Mouse (Mus musculus) cerebellum, postnatal 14 days (tissue): ENCODE results near the gene Ckmt1.
"Not testable (repeated sequence)": the region's sequence is repeated elsewhere in the genome, so short reads cannot be mapped to it uniquely, and the experiment has no call there.

Experiments
- DNase-seq, 2 experiments: peaks; one replicate each; pipeline ENCODE4 v3.0.0; 2021; ENCODE audit warnings: mixed read lengths in 2 of 2

Gene Ckmt1

DNA sequence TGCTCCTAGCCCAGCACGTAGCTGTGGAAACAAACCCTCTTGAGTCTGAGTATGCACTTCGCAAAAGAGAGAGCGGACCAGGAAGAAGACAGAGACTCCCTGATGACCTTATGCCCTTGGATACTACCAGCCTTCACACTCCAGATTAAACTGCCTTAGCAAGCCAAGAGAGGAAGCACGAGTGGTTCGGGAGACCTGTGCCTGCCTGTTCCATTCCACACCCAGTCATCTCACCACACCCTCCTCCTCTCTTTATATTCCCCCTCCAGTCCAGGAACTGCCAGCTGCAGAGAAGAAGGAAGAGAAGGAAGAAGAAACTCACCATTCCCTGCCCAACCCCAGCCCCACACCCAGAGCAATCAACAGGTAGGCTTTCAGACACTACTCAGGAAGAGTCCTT, at the start of gene Ckmt1:
Gene Ckmt1, plus strand, starts transcription at position 221 of the 400 bp plus-strand sequence.
- no peak for DNase-seq

DNA sequence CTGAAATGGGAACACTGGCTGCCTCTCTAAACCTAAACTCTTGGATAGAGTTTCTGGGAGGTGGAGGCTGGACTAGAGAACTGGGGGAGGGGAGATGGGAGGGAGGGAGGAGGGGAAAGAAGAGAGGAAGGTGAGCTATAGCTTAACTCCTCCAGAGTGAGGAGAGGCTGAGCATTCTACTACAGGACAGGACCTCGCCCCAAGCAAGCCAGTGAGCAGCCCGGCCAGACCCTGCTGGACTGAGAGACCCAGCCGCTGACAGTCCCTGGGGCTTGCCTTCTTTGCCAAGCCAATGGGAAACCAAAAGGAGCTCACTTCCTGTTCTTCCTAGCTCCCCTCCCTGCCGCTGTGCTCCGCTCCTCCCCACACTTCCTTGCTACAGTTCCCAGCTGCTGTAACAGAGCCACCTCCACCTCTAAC, 48.5 kb upstream of the Ckmt1 start:
- DNase-seq, result no peak

- no peak for DNase-seq
These were observed 41.2 kb upstream of the Ckmt1 start for GRCm38 (mm10) chr2:121316278-121316677.

GRCm38 (mm10) chr2:121323041-121323440, 34.5 kb upstream of the Ckmt1 start:
- DNase-seq, result peak; percentile 75 to 83

GRCm38 (mm10) chr2:121323693-121324470, 33.6 kb upstream of the Ckmt1 start:
- DNase-seq, result peak; percentile 89

DNA sequence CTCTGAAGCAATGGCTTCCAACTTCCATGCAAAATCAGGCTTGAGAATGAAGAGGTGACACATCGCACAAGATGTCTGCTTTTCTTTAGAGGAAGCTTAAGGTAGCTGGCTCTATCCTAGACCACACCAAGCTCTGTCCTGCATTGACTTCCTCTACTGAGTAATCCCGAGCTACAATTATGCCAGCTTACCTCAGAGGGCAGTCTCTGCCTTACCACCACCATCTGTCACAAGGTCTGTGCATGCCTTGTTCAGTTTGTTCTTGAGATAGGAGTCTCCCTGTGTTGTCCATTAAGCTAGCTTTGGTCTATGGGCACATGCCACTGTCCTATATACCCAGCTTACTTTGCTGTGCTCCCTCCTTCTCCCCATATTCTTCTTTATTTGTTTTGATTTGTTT, 28.0 kb upstream of the Ckmt1 start:
- peak; percentile 42 to 62 for DNase-seq

DNA sequence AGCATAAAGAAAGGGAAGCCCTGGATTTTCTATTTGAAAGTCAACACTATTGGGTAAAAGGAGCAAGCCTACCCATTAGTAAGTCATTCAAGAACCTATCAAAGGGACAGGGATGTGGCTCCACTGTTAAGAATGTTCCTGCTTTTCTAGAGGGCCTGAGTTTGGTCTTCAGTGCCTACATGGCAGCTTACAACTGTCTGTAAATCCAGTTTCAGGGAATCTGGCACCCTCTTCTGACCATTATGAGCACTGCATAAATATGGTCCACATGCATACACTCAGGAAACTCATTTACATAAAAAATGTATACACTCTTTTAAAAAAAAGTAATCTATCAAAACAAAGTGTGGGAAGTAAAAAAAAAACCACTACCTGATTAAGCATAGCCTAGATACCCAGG, 18.5 kb upstream of the Ckmt1 start:
- DNase-seq, result no peak

DNA sequence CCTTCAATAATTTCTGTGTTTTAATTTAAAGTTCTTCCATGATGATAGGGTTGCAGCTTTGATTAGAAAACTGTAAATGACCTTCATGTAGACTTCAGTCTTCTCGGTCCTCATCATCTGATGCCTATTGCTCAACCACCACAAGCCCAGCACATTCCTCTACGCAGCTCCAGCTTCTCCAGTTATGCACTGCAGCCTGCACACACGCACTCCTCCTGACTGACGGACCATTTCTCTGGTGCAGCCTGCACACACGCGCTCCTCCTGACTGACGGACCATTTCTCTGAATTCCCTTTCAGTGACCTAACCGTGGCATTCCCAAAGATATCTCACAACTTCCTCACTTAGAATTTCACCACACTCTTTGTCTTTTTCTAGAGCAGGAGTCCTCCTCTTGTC, 4.4 kb upstream of the Ckmt1 start:
- DNase-seq, result no peak

DNA sequence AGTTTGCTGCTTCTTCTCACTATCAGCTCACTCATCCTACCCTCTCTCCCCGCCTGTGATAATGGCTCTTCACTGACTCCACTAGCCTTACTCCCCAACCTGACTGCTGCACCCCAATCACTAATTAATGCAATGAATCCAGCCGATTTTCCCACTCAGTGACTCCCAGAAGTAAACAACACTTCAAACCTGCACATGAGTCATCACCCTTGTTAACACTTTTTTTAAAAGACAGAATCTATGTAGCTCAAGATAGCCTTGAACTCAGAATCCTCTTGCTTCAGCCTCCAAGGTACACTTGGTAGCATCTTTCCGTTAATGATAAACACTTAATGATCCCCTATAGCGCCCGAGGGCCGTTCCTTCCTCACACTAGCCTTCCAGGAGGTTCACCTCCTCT, 3.1 kb upstream of the Ckmt1 start:
- no peak for DNase-seq

- peak; percentile 99 for DNase-seq
These were observed 2.5 kb upstream of the Ckmt1 start, which contains the start of gene Ppip5k1 for GRCm38 (mm10) chr2:121354820-121355592. Gene Ppip5k1 (minus strand): TSS chr2:121355396.

- DNase-seq, result no peak
These were observed 447 bp downstream of the Ckmt1 start for GRCm38 (mm10) chr2:121357961-121358360.

DNA sequence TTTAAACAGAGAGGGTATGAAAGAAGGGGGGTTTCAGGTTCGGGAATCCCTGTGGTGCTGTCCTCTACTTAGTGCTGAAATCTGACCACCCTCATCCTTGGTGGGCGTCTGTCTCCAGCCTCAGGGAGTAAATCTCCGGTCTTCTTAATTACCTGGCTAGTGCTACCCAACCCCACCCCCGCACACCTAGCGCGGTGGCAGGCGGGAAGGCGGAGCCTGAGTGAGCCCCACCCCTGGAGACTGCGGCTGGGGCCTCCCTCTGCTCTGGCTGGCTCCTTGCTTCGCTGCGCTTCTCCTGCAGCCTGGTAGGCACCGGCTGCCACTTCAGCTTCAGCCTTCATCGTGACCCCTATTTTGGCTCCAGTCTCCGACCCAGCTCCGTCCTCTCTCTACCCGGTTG, 867 bp downstream of the Ckmt1 start:
- DNase-seq, result peak; percentile 93 to 95

DNA sequence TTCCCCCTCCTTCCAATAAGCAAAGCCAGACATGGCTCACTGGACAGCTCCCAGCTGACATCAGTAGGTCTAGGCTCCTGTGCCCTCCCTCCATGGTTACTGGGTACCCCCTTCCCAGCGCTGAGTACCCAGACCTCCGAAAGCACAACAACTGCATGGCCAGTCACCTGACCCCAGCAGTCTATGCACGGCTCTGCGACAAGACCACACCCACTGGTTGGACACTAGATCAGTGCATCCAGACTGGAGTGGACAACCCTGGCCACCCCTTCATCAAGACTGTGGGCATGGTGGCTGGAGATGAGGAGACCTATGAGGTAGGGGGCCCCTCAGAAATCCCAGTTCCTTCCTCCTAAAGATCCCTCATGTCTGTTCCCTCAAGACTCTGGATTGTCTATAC, 1.9 kb downstream of the Ckmt1 start:
- peak; percentile 32 to 33 for DNase-seq

DNA sequence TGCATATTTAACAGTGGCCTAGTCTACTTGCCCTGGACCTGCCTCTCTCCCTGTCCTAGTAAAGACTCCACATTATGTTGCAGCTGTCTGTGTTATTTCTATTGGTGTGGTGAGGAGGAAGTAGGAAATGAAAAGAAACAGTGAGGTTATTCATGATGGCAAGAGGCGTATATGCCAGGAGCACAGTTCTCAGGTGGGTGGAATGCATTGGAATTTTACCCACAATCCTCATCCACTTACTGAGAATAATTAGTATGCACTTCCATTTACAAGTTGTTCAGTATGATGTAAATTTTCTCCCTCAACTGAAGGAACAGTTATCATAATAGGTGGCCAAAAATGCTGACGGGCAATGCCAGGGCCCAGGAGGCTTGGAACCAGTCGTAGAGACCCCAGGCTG, 6.1 kb downstream of the Ckmt1 start:
- DNase-seq, result no peak

DNA sequence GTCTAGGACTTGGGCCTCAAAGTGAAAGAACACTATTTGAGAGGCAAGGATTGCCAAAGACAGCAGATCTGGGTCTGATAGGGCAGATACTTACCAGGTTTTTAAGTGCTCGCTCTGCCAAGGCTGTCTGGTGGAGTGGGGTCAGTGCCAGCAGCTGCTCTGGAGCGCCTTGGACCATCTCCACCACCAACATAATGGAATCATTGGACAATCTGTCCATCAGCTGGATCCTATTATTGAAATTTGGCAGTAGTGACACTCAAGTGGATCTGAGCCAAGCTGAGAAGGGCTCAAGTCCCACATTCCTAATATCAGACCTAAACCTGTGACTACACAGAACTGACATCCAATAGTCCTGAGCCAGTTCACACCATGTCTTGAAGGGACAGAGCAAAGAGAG, 11.3 kb downstream of the Ckmt1 start:
- peak; percentile 75 to 85 for DNase-seq

DNA sequence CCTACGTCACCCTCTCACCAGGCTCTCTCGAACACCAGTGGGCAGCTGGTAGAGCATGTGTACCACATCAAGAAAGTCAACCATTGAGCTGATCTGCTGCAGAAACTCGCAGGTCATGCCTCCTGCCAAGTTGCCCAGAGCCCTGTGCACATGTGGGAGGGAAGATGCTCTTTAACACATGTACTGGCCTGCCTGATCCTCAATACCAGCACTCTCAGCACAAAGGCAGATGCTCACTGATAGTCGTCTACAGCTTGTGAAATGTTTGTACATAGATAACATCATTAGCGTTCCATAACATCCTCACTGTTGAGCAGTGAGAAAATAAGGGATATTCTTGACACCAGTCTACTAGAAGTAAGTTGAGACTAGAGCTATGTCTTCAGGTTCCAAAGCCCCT, 13.4 kb downstream of the Ckmt1 start:
- no peak for DNase-seq

DNA sequence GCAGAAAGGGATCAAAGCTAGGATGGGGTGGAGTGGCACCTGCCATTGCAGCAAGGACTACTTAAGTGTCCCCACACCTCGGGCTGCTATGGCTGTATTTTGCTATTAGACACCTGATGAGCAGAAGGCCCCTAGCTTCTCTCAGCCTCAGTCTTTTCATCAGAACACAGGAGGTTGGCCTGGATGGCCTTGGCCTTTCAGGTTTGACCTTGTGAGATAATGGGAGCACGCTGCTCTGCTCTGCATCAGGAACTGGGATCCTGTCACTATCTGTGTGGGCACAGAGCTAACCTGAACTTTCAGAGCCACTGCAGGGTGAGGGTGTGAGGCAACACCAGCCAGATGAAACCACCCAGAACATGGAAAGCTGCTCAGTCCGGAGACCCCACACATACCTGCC, 14.8 kb downstream of the Ckmt1 start:
- DNase-seq, result no peak

DNA sequence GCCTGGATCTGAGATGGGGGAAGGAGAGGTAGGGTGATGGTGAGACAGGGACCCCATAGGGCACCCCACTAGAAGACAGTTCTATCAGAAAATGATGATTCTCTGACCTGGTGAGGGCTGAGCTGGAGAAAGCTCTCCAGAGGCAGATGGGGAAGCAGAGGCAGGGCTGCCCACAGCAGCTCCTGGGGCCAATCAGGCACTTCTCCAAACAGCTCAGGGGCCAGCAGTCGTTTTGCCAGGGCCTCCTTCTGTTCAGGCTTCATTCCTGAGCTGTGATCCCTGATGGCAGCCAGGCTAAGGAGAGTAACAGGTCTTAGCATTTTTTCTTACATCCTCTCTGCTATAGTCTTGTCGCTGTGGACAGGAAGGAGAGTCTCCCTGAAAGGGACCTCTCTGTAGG, 17.3 kb downstream of the Ckmt1 start:
- DNase-seq, result no peak

- not testable (repeated sequence) for DNase-seq
These were observed 29.6 kb downstream of the Ckmt1 start, which contains the start of gene Strc for GRCm38 (mm10) chr2:121386961-121387575. Gene Strc (minus strand): TSS chr2:121387168.

- DNase-seq, result peak; percentile 93 to 98
These were observed 39.1 kb downstream of the Ckmt1 start for GRCm38 (mm10) chr2:121396624-121397023.

DNA sequence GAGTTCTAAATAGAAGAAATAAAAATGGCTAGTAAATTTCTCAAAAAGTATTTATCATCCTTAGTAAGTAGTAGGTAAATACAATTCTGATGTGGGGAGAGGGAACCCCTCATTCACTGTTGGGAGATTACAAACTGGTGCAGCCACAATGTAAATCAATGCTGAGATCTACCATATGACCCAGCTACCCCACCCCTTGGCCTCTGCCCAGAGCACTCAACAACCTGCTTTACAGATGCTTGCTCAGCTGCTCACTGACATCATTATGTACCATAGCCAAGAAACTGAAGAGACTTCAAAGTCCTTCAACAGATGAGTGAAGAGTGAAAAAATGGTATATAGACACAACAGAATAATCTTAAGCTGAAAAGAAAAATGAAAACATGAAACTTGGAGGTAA, 45.8 kb downstream of the Ckmt1 start:
- DNase-seq, result no peak

GRCm38 (mm10) chr2:121408160-121408559, 50.6 kb downstream of the Ckmt1 start:
- DNase-seq, result peak; percentile 14 to 40

- peak in 1 of 2 experiments; percentile 8 for DNase-seq
These were observed 55.4 kb downstream of the Ckmt1 start for GRCm38 (mm10) chr2:121412843-121413386.
